Mouse (Mus musculus) forebrain, embryonic 12.5 days (tissue): ENCODE data around the gene Tbx10. TPM values are rescaled to one million over a fixed set of nuclear protein-coding genes. Genes with fewer than 3 reads are reported as not detected.
A peak's percentile ranks its signal among the peaks of the same experiment; 100 is the strongest.
"Not testable (repeated sequence)": the region's sequence is repeated elsewhere in the genome, so short reads cannot be mapped to it uniquely, and the experiment has no call there.

Source experiments
- ATAC-seq: fragments of 200-750 bp; cut with Nextera tagmentation; 2 replicates; pipeline ENCODE4 v1.8.0; 2017; ENCODE audit warnings: moderate TSS enrichment; ENCODE audit not compliant: low FRiP score
- H3K27ac ChIP-seq: fragments of 300-500 bp; sonication (generic); 2 replicates; pipeline ENCODE4 v1.5.1; 2016; ENCODE audit warnings: mild to moderate bottlenecking
- H3K27me3 ChIP-seq: fragments of 300-500 bp; sonication (generic); 2 replicates; pipeline ENCODE4 v1.6.1; 2016; ENCODE audit warnings: mild to moderate bottlenecking
- H3K36me3 ChIP-seq: fragments of 300-500 bp; sonication (generic); replicated peaks from 2 replicates; pipeline ENCODE4 v1.6.1; 2016; ENCODE audit warnings: mild to moderate bottlenecking
- H3K4me1 ChIP-seq: fragments of 300-500 bp; sonication (generic); 2 replicates; pipeline ENCODE4 v1.6.1; 2016
- H3K4me2 ChIP-seq: fragments of 300-500 bp; sonication (generic); 2 replicates; pipeline ENCODE4 v1.6.1; 2016; ENCODE audit warnings: mild to moderate bottlenecking, moderate library complexity
- H3K4me3 ChIP-seq: fragments of 300-500 bp; sonication (generic); replicated peaks from 2 replicates; pipeline ENCODE4 v1.5.1; 2016; ENCODE audit warnings: mild to moderate bottlenecking
- H3K9ac ChIP-seq: fragments of 300-500 bp; sonication (generic); 2 replicates; pipeline ENCODE4 v1.6.1; 2016; ENCODE audit warnings: mild to moderate bottlenecking
- H3K9me3 ChIP-seq: fragments of 300-500 bp; sonication (generic); 2 replicates; pipeline ENCODE4 v1.6.1; 2016
- WGBS: fragments of 180-500 bp; shearing (Covaris S2); methylation state at CpG from one replicate; pipeline ENCODE4 v1.1.7; 2016; 5-methylcytosine and 5-hydroxymethylcytosine counted together
- polyA plus RNA-seq: library from polyadenylated mRNA; unstranded; fragments of >200 nt; fragmentation: Nextera tagmentation; extraction: Ambion mirVana; gene quantifications from 2 replicates; pipeline ENCODE4 v1.2.1, GENCODE M21; 2016

The Tbx10 gene
- polyA plus RNA-seq: not detected in 2 replicates

DNA sequence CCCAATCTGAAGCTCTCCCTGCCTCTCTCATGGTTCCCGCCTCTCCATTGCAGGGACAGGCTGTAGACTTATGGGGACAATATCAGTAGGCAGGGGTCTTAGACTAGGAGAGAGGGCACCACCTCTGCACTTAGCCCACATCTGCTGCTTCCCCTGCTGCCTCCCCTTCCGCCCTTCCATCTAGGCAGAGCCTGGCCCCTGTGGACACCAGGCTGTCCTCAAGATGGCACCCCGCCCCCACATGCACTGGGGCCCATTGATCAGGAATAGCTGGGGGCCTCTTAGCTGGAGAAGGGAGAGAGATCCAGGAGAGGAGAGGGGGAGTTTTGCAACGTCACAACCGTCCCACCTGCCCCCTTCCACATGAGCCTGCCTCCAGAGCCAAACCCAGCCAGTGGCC is at the start of gene Tbx10:
Gene Tbx10 (plus strand): TSS at position 337 of the 400 bp plus-strand sequence.
- no peak within 1 kb of the TSS for H3K4me3 ChIP-seq
- no peak within 1 kb of the TSS for H3K9ac ChIP-seq
- H3K4me1 ChIP-seq: no peaks in the 10 kb centered on the region; the same call in 1 of the 2 replicates
- 69% methylated on average over 5 of the region's 5 CpGs for WGBS
- no peak within 1 kb of the TSS for H3K27ac ChIP-seq
- H3K27me3 ChIP-seq: peaks cover 9% of the 10 kb centered on the region
- peaks cover 6% of the 10 kb centered on the region; the same call in 1 of the 2 replicates for H3K9me3 ChIP-seq
- ATAC-seq: no peak
- no peaks in the 10 kb centered on the region for H3K36me3 ChIP-seq
- no peak within 1 kb of the TSS for H3K4me2 ChIP-seq

DNA sequence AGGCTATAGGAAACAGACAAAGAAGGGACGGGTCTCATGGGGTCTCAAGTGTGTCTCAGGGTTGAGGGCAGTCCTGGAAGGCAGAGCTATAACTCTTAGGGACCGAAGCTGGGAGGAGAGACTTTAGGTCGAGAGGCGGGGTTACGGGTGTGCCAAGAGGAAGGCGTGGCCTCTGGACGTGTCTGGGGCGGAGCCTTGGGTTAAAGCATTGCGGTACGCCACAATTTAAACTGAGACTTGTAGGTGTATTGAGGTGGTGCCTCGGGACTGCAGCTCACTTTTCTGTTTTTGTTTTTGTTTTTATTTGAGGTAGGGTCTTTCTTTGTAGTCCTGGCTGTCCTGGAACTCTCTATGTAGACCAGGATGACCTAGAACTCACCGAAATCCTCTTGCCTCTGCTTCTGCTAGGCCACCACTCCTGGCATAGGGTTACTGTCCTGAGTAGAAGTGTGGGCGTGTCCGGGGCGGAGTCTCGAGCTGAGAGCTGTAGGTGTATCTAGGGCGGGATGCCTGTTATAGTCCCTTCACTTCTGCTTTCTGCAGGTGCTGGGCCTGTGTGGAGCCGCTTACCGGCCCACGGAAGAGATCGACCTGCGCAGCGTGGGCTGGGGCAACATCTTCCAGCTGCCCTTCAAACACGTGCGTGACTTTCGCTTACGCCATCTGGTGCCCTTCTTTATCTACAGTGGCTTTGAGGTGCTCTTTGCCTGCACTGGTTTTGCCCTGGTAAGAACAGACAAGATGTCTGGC is 49.4 kb upstream of the Tbx10 start:
- Histone ChIP-seq H3K9me3 (no peaks in the 10 kb centered on the region), H3K9ac (no peak overlapping the region), H3K4me2 (peak overlapping the region; percentile 10; the same call in 1 of the 2 replicates), H3K36me3 (no peaks in the 10 kb centered on the region), H3K27me3 (peaks cover 14% of the 10 kb centered on the region), H3K4me3 (no peak overlapping the region), H3K4me1 (peaks cover 4% of the 10 kb centered on the region; the same call in 1 of the 2 replicates), H3K27ac (no peak overlapping the region)
- 26% methylated on average over 27 of the region's 27 CpGs for WGBS
- ATAC-seq: no peak

DNA sequence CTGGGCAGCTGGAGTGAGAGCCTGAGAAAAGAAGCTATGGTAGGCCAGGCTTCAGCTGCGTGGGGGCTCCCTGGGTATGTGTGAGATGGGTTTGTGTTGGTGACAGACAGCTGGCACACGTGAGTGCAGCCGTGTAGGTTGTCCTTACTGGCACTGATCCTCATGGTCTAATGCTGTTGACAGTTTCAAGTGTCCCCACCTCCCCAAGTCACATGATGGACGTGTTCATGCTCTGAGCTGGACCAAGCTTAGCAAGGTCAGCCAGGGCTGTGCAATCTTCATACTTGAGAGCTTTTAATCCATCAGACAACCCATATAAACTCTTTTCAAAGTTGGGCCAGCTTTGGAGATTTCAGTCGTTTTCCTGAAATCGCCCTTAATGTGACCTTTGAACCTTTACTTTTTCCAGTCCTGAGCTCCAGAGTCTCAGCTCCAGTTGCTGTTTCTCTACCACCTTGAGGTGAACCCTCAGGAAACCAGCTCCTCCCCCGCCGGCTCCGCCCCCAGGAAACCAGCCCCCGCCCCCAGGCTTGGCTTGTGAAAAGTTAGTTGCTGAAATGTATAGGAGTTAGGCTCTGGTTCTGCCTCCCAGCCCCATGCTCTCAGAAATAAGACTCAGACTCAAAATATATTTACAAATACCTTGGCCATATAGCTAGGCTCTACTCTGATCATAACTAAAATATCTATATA is 46.5 kb upstream of the Tbx10 start:
- H3K4me2 ChIP-seq: no peak overlapping the region
- H3K4me1 ChIP-seq: peaks cover 4% of the 10 kb centered on the region; the same call in 1 of the 2 replicates
- H3K9ac ChIP-seq: no peak overlapping the region
- H3K4me3 ChIP-seq: no peak overlapping the region
- no peaks in the 10 kb centered on the region for H3K9me3 ChIP-seq
- WGBS: 37% methylated on average over 10 of the region's 10 CpGs
- ATAC-seq: no peak
- peaks cover 14% of the 10 kb centered on the region for H3K27me3 ChIP-seq
- H3K27ac ChIP-seq: no peak overlapping the region
- H3K36me3 ChIP-seq: no peaks in the 10 kb centered on the region

DNA sequence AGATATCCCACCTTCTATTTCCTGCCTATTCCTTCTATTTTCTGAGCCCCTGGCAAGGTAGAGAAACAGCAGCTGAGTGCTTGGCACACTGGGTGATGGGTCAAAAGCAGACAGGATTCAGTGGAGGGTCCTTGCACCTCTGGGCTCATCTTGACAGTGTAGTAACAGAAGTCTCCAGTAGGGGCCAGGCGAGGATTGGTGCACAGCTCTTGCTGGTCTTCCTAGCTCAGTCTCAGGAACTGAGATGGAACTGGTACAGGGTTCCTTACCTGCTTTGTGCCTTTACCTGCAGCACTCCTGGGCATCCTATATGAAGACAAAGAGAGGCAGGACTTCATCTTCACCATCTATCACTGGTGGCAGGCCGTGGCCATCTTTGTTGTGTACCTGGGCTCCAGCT is 45.8 kb upstream of the Tbx10 start:
- Histone ChIP-seq H3K9ac (no peak overlapping the region), H3K27me3 (peaks cover 14% of the 10 kb centered on the region), H3K36me3 (no peaks in the 10 kb centered on the region), H3K4me1 (peaks cover 4% of the 10 kb centered on the region; the same call in 1 of the 2 replicates), H3K27ac (no peak overlapping the region), H3K4me3 (no peak overlapping the region), H3K4me2 (no peak overlapping the region), H3K9me3 (no peaks in the 10 kb centered on the region)
- peak; percentile 76 for ATAC-seq
- WGBS: 14% methylated on average over 2 of the region's 2 CpGs

DNA sequence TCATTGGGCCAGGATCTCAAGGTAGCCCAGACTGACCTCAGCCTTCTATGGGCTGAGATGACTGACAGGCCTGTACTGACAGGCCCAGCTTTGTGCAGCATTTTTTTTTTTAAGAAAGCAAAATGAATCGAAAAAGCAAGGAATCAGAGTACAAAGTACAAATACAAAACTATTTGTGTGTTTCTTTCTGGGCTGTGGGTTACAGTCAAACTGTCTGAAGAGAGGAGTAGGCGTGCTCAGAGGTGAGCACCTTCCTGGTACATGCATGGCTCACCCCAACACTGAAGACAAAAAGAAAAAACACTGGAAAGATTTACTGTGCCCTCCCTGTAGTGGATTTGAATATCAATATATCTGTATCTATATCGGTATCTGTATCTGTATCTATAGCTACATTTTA is 44.7 kb upstream of the Tbx10 start:
- Histone ChIP-seq H3K9me3 (no peaks in the 10 kb centered on the region), H3K4me2 (no peak overlapping the region), H3K27me3 (peaks cover 8% of the 10 kb centered on the region; the same call in 1 of the 2 replicates), H3K9ac (no peak overlapping the region), H3K27ac (no peak overlapping the region), H3K36me3 (no peaks in the 10 kb centered on the region), H3K4me3 (no peak overlapping the region), H3K4me1 (peaks cover 4% of the 10 kb centered on the region; the same call in 1 of the 2 replicates)
- ATAC-seq: no peak
- 76% methylated on average over 3 of the region's 3 CpGs for WGBS

DNA sequence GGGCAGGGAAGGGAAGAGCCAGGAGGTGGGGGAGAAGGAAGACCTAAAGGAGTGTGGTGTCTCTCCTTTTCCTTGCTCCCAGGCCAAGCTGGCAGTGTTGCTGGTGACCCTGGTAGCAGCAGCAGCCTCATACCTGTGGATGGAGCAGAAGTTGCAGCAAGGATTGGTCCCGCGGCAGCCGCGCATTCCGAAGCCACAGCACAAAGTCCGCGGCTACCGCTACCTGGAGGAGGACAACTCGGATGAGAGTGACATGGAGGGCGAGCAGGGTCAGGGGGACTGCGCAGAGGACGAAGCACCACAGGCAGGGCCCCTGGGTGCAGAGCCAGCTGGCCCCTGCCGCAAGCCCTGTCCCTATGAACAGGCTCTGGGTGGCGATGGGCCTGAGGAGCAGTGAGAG is 44.0 kb upstream of the Tbx10 start:
- Histone ChIP-seq H3K36me3 (no peaks in the 10 kb centered on the region), H3K4me3 (no peak overlapping the region), H3K9ac (no peak overlapping the region), H3K4me2 (no peak overlapping the region), H3K27ac (no peak overlapping the region), H3K4me1 (no peaks in the 10 kb centered on the region), H3K9me3 (no peaks in the 10 kb centered on the region), H3K27me3 (peaks cover 8% of the 10 kb centered on the region; the same call in 1 of the 2 replicates)
- 68% methylated on average over 14 of the region's 14 CpGs for WGBS
- ATAC-seq: no peak

DNA sequence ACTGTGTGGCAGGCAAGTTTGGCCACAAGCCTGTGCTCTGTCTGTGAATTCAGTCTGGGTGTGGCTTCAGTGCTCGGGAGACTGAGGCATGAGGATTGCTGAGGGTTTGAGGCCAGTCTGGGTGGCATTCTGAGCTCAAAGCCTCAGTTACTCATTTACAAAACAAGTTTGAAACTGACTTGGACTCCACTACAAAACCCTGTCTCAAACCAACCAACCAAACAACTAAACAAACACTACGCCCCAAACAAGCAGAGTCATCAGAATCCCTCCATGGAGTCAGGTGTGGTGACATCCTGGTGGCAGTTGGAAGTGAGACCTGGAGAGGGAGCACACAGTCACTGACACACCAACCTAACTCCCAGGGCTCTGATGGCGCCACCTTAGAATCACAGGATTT is 42.2 kb upstream of the Tbx10 start:
- Histone ChIP-seq H3K27me3 (0 out of 2 replicates have a peak, but pooled peaks cover 4% of the 10 kb centered on the region), H3K9ac (no peak overlapping the region), H3K9me3 (no peaks in the 10 kb centered on the region), H3K27ac (no peak overlapping the region), H3K4me2 (no peak overlapping the region), H3K4me3 (no peak overlapping the region), H3K4me1 (no peaks in the 10 kb centered on the region), H3K36me3 (no peaks in the 10 kb centered on the region)
- WGBS: 79% methylated on average over 3 of the region's 3 CpGs
- no peak for ATAC-seq

DNA sequence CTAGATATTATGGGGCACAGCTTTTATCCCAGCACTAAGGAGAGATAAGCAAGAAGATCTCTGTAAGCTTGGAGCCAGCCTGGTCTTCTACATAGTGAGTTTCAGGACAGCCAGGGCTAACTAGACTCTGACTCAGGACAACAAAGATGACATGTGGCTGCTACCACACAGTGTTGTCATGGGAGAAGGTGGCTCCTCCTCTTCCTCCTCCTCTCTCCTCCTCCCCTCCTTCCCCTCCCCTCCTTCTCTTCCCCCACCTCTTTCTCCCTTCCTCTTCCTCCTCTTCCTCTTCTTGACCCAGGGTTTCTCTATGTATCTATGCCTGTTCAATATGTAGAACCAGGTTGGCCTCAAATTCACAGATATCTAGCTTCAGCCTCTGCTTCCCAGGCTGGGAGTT is 41.1 kb upstream of the Tbx10 start:
- no peaks in the 10 kb centered on the region for H3K9me3 ChIP-seq
- H3K4me1 ChIP-seq: no peaks in the 10 kb centered on the region
- no peaks in the 10 kb centered on the region for H3K36me3 ChIP-seq
- H3K4me3 ChIP-seq: no peak overlapping the region
- H3K27me3 ChIP-seq: 0 out of 2 replicates have a peak, but pooled peaks cover 4% of the 10 kb centered on the region
- H3K9ac ChIP-seq: no peak overlapping the region
- H3K27ac ChIP-seq: no peak overlapping the region
- no peak overlapping the region for H3K4me2 ChIP-seq
- ATAC-seq: no peak

DNA sequence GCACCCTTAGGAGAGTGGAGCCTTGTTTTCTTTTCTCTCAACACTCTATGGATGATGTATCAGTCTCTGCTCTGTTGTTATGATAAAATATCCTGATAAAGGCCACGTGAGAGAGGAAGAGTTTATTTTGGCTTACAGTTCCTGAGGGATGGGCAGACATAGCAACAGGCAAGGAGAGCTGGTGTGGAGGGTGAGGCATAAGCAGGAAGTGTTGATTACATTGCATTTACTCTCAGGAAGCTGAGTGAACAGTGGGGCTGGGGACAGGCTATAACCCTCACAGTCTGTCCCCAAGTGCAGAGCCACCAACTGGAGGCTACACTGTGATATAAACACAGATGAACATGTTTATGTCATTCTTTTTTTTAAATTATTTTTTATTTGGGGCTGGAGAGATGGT is 40.5 kb upstream of the Tbx10 start:
- no peaks in the 10 kb centered on the region for H3K4me1 ChIP-seq
- 68% methylated on average over 1 of the region's 1 CpGs for WGBS
- no peak overlapping the region for H3K27ac ChIP-seq
- H3K36me3 ChIP-seq: no peaks in the 10 kb centered on the region
- H3K27me3 ChIP-seq: 0 out of 2 replicates have a peak, but pooled peaks cover 4% of the 10 kb centered on the region
- H3K9me3 ChIP-seq: no peaks in the 10 kb centered on the region
- H3K4me2 ChIP-seq: no peak overlapping the region
- no peak overlapping the region for H3K9ac ChIP-seq
- ATAC-seq: no peak
- no peak overlapping the region for H3K4me3 ChIP-seq

DNA sequence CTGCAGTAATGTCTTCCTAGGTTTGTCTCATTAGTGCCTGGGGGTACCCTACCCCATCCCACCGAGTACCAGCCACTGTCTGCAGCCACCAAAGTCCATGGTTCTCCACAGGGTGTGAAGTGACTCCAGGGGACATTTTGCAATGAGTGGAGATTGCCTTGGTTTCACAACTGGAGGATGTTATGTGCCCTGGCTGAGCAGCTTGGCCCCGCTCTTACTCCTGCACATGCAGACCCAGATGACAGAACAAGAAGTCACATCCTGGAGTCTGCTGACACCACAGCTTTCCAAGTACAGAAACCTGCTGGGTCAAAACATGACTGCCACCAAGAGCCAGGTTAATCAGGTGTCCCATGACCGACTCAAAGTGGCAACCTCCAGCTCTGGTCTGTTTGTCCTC is 37.5 kb upstream of the Tbx10 start:
- Histone ChIP-seq H3K4me2 (no peak overlapping the region), H3K27ac (no peak overlapping the region), H3K4me3 (no peak overlapping the region), H3K4me1 (no peaks in the 10 kb centered on the region), H3K9ac (no peak overlapping the region), H3K27me3 (0 out of 2 replicates have a peak, but pooled peaks cover 4% of the 10 kb centered on the region), H3K9me3 (no peaks in the 10 kb centered on the region), H3K36me3 (no peaks in the 10 kb centered on the region)
- no peak for ATAC-seq
- WGBS: 89% methylated on average over 3 of the region's 3 CpGs

DNA sequence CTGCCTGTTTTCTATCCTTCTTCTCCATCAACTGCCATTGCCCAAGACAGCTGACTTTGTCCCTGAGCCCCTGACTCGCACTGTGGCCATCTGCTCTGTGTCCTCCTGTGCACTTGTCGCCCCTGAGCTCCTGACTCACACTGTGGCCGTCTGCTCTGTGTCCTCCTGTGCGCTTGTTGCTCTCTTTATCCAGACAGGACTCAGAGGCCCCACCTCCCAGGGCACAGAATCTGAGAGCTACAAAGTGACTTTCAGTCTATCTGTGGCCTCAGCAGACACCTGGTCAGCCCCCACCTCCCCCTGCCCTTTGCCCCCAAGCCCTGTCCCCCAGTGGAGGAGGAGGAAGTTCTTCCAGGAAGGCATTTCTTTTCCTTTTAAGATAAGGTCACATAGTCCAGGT is 36.7 kb upstream of the Tbx10 start:
- Histone ChIP-seq H3K4me3 (no peak overlapping the region), H3K9me3 (no peaks in the 10 kb centered on the region), H3K4me1 (no peaks in the 10 kb centered on the region), H3K9ac (no peak overlapping the region), H3K36me3 (no peaks in the 10 kb centered on the region), H3K4me2 (no peak overlapping the region), H3K27me3 (0 out of 2 replicates have a peak, but pooled peaks cover 4% of the 10 kb centered on the region), H3K27ac (no peak overlapping the region)
- 63% methylated on average over 4 of the region's 4 CpGs for WGBS
- ATAC-seq: no peak

DNA sequence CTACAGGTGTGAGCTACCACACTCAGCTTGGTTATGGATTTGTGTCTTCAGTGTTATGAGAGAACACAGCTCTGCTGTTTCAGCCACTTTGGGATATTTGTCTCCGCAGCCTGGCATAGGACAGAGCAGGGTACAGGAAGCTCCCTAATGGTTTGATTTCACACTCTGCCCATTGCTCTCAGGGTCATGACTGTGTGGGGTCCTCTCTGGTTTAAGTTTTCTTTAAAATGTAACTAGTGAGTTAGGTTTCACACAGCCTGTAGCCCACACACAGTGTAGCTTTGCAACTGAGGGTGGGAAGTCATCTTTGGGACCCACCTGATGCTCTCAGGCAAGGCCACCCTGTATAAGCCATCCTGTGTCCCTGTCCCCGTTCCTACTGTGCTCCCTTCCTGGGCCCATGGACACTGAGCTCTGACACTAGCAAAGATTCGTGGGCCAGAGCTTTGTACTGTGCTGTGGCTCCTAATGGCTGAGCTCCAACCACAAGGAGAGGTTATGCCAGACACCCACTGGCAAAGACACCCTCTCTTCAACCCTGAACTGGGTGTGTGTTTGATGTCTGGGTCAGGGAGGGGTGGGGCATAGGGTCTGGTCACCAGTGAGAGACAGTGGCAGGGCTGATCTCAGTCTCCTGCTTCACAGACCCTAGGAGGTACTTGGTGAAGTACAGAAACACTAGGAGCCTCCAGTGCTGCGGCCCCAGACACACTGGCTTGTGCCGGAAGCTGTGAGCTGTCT is 35.1 kb upstream of the Tbx10 start:
- ATAC-seq, H3K4me1 ChIP-seq, H3K36me3 ChIP-seq, H3K27ac ChIP-seq, H3K27me3 ChIP-seq, H3K4me3 ChIP-seq, H3K9ac ChIP-seq, H3K9me3 ChIP-seq, H3K4me2 ChIP-seq: not testable (repeated sequence)
- WGBS: 80% methylated on average over 5 of the region's 5 CpGs
